Mouse (Mus musculus): ENCODE results near the gene Robo2. TPM values are rescaled to one million over a fixed set of nuclear protein-coding genes. Genes with fewer than 3 reads are reported as not detected.
A peak's percentile ranks its signal among the peaks of the same experiment; 100 is the strongest.

Gene Robo2
- polyA plus RNA-seq (2012; rRNA removed) = 1.4 and 1.8 TPM in 2 replicates

GRCm38 (mm10) chr16:74411481-74412251 lies at the start of gene Robo2:
Gene Robo2, minus strand, starts transcription at chr16:74411825.
- DNase-seq (ENCODE audit: low read depth) = no peak

DNA sequence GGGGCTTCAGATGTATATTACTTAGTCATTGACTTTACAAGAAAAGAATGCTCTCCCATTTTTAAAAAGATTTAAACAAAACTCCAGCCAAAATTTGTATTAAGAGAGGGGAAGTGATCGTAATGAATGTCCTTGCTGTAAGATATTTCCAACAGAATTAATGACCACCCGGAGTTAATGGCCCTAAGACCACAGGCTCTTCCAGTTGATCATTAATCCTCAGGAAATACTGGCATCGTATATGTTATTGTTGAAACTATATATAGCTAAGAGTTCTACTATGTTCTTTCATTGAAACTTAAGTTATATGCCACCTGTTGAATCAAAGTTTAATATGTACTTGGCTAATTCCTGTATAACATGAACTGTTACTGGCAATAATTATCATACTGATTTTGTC lies 46.5 kb upstream of the Robo2 start:
- DNase-seq (ENCODE audit: low read depth) = no peak

- no peak for DNase-seq (ENCODE audit: low read depth)
Measured at GRCm38 (mm10) chr16:74457736-74458135, 46.1 kb upstream of the Robo2 start.

DNA sequence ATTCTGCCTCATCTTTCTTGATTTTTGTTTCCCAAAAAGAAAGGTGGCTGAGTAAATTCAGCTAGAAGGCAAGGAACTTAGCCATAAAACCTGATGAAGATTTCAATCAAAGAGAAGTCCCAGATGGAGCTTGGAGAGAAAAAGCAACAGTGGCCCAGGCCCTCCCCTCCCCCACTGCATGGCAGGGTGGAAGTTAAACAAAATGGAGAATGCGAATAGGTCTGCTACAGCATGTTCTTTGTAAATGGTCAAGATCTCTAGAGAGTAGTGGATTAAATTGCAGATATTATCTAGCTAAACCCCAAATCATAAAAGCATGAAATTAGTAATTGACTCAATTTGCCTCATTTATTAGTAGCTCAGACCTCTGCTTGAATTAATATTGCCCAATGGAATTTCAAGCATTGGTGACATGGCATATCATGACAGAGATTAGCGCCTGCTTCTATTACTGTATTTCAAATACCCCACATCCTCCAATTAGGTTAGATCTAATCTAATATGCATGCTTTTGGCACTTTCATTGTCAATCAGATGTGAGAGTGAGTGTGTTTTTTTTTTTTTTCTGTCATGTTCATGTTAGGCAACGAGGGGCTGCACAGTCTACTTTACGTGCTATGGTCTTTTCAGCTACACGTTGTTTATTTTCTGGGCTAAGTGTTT lies 45.3 kb upstream of the Robo2 start:
- no peak for DNase-seq (ENCODE audit: low read depth)

DNA sequence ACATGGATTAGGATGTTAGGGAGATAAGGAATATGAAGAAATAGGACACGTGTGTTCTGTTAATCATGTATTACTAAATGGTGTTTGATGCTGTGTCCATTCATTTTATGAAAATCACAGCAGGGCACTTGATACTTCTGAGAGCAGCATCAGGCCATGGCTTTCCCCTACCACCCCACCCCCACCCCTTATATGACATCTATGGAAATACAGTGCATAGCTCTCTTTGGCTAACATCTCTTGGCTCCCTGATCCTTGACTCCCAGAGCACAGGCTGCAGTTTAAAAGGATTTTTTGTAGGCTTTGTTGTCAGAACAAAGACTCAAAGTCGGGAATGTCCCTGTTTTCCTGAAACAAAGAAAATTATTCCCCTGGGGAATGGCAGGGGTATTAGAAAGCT lies 43.6 kb upstream of the Robo2 start:
- no peak for DNase-seq (ENCODE audit: low read depth)

DNA sequence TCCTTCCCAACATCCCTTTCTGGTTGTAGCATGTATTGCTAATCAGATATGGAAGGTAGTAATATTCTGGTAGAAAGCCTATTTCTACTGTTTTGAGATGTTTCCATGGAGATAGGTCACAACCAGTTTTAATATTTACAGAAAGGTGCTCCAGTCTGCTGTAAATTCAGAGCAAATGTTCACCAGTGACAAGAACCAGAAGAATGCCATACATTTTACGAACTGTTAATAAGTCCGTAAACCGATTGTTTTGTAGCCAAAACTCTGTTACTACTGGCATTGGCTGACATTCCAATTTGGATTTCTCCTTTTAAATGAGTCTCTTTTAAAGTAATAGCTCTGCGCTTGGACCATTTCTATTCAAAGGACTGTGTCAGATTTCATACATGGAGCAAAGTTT lies 36.4 kb upstream of the Robo2 start:
- DNase-seq (ENCODE audit: low read depth) = no peak

DNA sequence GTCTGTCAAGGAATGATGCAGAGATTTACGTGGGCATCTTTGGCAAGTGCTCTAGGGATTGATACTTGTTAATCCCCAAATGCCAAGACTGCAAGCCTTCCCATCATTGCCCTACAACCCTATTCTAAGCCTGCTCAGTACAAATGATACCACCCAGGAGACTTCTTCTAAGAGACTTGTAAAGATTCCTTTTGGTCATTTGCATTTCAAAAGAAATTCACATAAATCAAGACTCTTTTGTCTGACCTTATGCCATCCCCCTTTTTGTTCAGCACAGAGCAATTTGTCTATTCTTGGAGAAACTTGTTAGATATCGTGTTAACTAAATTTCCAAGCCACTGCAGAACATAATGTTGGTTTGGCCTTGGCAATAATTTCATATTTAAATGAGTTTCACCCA lies 15.4 kb upstream of the Robo2 start:
- no peak for DNase-seq (ENCODE audit: low read depth)

DNA sequence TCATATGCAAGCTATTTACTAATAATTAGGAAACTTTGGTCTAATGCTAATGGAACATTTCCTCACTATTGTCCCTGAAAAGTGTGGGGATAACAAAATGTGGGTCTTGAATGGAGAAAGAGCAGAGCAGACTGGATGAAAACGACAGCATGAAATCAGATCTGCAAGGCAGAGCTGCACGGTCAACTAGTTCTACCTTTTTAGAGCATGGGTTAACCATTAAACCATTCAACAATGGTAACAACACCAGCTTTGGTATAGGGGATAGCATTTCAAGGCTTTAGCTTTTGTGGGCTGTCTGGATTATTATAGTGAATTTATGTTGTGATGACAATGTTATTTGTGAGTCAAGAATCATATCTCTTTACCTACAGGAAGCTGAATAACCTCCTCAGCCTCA lies 8.7 kb upstream of the Robo2 start:
- no peak for DNase-seq (ENCODE audit: low read depth)

DNA sequence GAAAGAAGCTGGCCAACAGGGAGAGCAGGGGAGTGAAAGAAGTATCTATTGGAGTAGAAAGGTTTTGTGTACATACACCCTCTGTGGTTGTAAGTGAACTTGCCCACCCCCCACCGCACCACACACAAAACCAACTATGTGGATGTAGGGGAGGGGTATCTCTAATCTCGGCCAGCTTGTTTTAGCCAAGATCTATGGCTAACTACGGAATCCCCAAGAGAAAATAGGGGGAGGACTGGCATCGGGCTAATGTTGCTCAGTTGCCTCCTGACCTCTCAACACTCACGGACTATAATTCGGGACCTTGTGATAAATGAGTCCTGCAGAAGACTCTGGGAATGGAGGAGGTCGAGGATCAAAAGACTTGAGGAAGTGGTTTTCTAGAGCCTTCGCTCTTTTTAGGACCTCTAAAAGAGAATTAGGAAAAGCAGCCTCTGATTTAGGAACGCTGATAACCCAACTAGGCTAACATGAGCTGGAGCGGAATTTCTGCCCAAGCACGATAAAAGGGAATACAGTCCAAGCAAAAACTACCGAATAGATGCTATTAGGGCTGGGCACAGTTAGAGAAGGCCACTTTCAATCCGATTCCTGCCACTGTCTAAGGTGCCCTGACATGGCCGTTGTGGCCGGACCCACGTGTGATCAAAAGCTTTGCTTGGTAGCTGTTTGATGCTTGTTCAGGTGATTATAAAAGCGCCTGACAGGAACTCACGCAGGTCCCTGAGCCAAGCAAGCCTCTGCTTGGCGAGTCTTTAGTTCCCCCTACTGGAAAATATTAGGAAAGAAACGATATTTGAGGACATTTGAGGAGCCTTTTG lies 1.1 kb upstream of the Robo2 start:
- no peak for DNase-seq (ENCODE audit: low read depth)

DNA sequence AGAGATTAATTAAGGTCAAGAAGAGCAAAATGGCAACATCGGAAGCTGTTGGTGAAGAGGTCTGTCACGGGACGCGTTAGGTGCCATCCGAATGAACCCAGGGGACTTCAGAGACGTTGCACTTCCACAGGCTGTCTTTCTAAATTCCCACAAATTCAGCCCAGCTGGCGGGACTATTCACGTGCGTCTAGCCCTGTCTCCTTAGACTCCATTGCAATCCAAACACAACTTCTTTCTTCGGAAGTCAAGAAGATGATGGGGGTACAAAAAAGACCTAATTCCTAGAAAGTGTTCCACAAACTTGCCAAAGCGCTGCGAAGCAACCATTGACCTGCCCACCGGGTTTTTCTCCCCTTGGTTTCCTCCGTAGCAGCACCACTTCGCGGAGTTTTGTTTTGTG lies 604 bp downstream of the Robo2 start:
- DNase-seq (ENCODE audit: low read depth) = no peak

DNA sequence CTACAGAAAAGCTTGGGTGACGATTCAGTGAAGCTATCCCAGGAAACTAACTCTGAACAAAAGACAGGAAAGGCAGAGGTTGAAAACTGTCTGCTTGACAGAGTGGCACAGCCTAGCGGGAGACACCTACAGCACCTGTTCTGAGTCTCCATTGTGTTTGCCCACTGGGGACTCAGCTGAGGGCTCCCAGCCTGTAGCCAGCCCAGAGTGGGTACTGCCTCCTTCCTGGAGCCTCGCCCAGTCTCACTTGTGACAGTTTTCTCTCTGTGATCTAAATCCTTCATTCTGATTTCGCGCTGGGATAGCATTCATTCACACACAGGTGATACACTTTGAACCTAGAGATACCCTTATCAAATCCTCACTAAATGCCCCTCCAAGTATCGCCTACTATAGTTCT lies 1.5 kb downstream of the Robo2 start:
- DNase-seq (ENCODE audit: low read depth) = no peak

DNA sequence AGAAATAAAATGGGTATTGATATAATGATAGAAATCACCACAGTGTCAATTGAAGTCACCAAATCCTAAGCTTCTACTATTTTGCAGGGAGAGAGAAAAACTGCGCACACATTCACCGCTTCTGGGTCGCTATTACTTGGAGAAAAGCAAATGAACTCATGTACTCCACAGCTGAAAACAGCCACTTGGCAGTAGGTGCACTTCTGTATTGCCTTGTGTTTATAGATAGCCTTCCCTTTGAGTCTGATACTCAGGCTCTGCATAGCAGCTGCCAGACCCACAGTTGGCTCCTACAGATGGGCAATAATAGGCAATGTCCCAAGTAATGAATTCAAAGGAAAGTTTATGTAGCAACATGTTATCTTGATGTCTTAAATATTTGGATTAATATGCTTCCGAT lies 2.1 kb downstream of the Robo2 start:
- DNase-seq (ENCODE audit: low read depth) = no peak

DNA sequence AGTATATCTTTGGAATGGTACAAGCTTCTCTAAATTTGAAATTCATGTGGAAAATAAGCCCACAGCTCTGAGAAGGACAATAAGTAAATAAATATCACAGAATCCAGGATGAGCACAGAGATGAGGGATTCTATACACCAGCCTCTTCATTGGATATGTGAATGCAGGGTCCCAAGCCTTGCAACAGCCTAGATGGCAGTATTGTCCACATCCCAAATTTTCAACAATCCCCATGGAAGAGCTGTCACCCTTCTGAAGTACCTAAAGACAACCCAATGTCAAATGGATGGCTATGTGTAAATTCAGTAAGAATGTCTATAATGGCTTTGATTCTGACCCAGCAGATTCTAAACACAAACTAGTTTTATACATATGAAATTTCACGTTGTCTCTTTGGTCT lies 3.1 kb downstream of the Robo2 start:
- no peak for DNase-seq (ENCODE audit: low read depth)

- DNase-seq (ENCODE audit: low read depth) = no peak
Measured at GRCm38 (mm10) chr16:74397291-74397690, 14.3 kb downstream of the Robo2 start.

- no peak for DNase-seq (ENCODE audit: low read depth)
Measured at GRCm38 (mm10) chr16:74395678-74396077, 15.9 kb downstream of the Robo2 start.

DNA sequence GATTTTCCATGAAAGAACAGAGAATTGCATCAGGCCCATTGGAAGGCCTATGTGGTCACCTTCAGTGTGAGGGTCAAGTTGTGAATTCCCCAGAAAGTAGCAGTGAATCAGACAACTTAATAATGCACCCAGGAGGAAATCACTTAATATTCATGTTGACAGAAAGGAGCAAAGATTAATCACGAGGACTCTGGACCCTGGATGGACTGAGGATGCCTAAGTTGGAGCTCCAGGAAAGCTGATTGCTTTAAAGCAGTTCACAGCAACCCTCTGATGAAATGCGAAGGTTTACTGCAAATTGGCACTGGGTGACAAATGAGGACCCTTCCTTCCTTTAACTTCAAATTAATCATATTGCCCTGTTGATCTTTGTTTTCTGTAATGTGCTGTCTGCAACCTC lies 32.2 kb downstream of the Robo2 start:
- no peak for DNase-seq (ENCODE audit: low read depth)

DNA sequence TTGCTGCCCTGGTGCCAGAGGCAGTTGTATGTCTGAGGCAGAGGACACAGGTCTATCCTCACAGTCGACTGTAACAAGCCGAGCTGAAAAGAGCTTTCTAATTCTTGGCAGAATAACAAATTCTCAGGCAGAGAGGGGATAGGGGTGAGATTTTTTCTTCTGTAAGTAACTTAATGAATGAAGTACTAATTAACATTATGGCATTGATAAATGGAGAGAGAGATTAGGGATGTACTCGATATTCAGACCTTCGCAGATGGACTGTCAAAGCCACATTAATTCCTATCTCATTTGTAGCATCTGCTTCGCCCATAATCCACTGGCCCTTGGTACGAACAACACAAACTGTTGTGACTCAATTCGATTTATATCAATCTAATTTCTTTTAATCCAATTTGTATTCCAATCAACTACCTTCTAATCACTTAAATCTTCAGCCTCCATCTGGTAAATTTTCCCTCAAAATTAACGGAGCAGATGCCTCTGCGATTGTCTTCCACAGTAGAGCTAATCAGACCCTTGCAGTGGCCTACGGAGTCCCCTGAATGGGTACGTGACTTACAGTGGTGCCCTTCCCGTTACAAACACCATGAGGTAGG lies 36.2 kb downstream of the Robo2 start:
- no peak for DNase-seq (ENCODE audit: low read depth)

- DNase-seq (ENCODE audit: low read depth) = no peak
Measured at GRCm38 (mm10) chr16:74374540-74374939, 37.1 kb downstream of the Robo2 start.

- DNase-seq (ENCODE audit: low read depth) = no peak
Measured at GRCm38 (mm10) chr16:74373407-74373806, 38.2 kb downstream of the Robo2 start.

GRCm38 (mm10) chr16:74372876-74373275 lies 38.7 kb downstream of the Robo2 start:
- peak; percentile 54 for DNase-seq (ENCODE audit: low read depth)

GRCm38 (mm10) chr16:74348437-74348836 lies 63.2 kb downstream of the Robo2 start:
- DNase-seq (ENCODE audit: low read depth) = no peak

DNA sequence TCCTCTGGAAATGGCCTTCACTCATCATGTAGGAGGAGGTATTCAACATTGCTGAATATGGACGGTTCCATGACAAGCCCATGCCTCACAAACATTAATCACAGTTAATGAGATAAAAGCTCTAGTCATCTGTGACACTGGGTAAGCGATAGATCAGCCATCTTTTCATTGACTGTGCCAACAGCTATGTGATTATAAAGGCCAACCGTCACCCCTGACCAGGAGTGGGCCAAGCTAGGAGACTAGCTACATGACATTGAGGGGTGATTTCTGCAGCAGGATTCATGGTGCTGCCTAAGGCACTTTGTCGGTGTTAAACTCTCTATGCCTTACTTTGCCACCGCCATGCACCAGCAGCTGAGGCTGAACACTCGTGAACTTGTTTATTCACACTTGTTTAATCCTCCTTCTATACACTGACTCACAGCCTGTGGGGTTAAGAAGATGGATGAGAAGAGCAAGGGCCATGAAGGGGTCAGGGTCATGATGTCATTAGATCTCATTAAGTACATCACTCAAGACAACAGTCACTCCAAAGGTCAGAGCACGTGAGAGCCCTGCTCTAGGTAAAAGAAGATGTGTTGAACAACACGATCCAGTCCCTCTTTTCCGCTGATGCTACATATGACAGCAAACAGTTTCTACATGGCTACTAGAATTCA lies 72.5 kb downstream of the Robo2 start:
- DNase-seq (ENCODE audit: low read depth) = no peak

All from gonadal fat pad, adult 2 months (tissue).